Mouse (Mus musculus) myocyte (in vitro differentiated cells): Measurements from ENCODE around the gene Platr17.

Experiments
- MYOG ChIP-seq, 3 experiments: IDR thresholded peaks; one replicate each; pipeline ENCODE4 v1.6.1; 2011; ENCODE audit warnings: control low read depth in 2 of 3, low read depth in 2 of 3, mild to moderate bottlenecking in 2 of 3; ENCODE audit not compliant: insufficient read length in 2 of 3, control insufficient read depth in 1 of 3, insufficient read depth in 1 of 3
- POLR2A ChIP-seq: IDR thresholded peaks from one replicate; pipeline ENCODE4 v1.6.1; 2011; ENCODE audit warnings: low read depth, mild to moderate bottlenecking, control low read depth, moderate library complexity; ENCODE audit not compliant: insufficient read length
- REST ChIP-seq: IDR thresholded peaks from one replicate; pipeline ENCODE4 v1.6.1; 2011; ENCODE audit warnings: mild to moderate bottlenecking, control low read depth, moderate library complexity; ENCODE audit not compliant: insufficient read depth, insufficient read length
- USF1 ChIP-seq: IDR thresholded peaks from one replicate; pipeline ENCODE4 v1.6.1; 2011; ENCODE audit warnings: low read depth, mild to moderate bottlenecking, control low read depth, moderate library complexity

- TF ChIP-seq POLR2A (no peak), USF1 (no peak), REST (no peak), MYOG (IDR thresholded peaks at IDR 0.05; ENCODE audit: control insufficient read depth in 1 of 3, insufficient read depth in 1 of 3, insufficient read length in 2 of 3, low read depth in 2 of 3) (no peak)
Measured at GRCm38 (mm10) chr17:33865330-33866030, 39.5 kb upstream of the Platr17 start.
